Mouse (Mus musculus) heart, embryonic 14.5 days (tissue): ENCODE measurements around the gene Eps15l1. TPM values are rescaled to one million over a fixed set of nuclear protein-coding genes. Genes with fewer than 3 reads are reported as not detected.

Source experiments
- ATAC-seq: fragments of 200-750 bp; cut with Nextera tagmentation; 2 replicates; pipeline ENCODE4 v1.8.0; 2017; ENCODE audit warnings: low read depth, moderate TSS enrichment; ENCODE audit not compliant: insufficient number of reproducible peaks, insufficient read depth, low FRiP score
- H3K27ac ChIP-seq, 2 experiments: fragments of 200-500 bp in 1 of 2; fragments of 300-500 bp in 1 of 2; sonication (generic) in 1 of 2; replicated peaks in 1 of 2; 2 replicates each; pipeline ENCODE4 v1.5.1; 2012 to 2014; ENCODE audit warnings: low read depth in 2 of 2, low read length in 2 of 2, control low read depth in 1 of 2, mild to moderate bottlenecking in 1 of 2, mixed read lengths in 1 of 2; ENCODE audit not compliant: control insufficient read depth in 1 of 2, insufficient read depth in 1 of 2
- H3K27me3 ChIP-seq: fragments of 300-500 bp; sonication (generic); 2 replicates; pipeline ENCODE4 v1.6.1; 2014; ENCODE audit warnings: mild to moderate bottlenecking, low read length, control low read depth; ENCODE audit not compliant: control insufficient read depth, insufficient read depth
- H3K36me3 ChIP-seq: fragments of 300-500 bp; sonication (generic); 2 replicates; pipeline ENCODE4 v1.6.1; 2014; ENCODE audit warnings: mild to moderate bottlenecking, control low read depth, low read length, mixed read lengths; ENCODE audit not compliant: control insufficient read depth, insufficient read depth
- H3K4me1 ChIP-seq, 2 experiments: fragments of 200-500 bp in 1 of 2; fragments of 300-500 bp in 1 of 2; sonication (generic) in 1 of 2; 2 replicates each; pipeline ENCODE4 v1.6.1; 2012 to 2014; ENCODE audit warnings: low read length in 2 of 2, control low read depth in 1 of 2, mixed read lengths in 1 of 2; ENCODE audit not compliant: control insufficient read depth in 2 of 2, insufficient read depth in 2 of 2
- H3K4me2 ChIP-seq: fragments of 300-500 bp; sonication (generic); 2 replicates; pipeline ENCODE4 v1.6.1; 2014; ENCODE audit warnings: mild to moderate bottlenecking, low read length
- H3K4me3 ChIP-seq, 2 experiments: fragments of 200-500 bp in 1 of 2; fragments of 300-500 bp in 1 of 2; sonication (generic) in 1 of 2; 2 replicates each; pipeline ENCODE4 v1.5.1; 2012 to 2014; ENCODE audit warnings: low read length in 2 of 2, mild to moderate bottlenecking in 2 of 2, control low read depth in 1 of 2, low read depth in 1 of 2, moderate library complexity in 1 of 2; ENCODE audit not compliant: control insufficient read depth in 1 of 2, insufficient read depth in 1 of 2
- H3K9ac ChIP-seq: fragments of 300-500 bp; sonication (generic); 2 replicates; pipeline ENCODE4 v1.6.1; 2014; ENCODE audit warnings: mild to moderate bottlenecking, low read length
- H3K9me3 ChIP-seq: fragments of 300-500 bp; sonication (generic); 2 replicates; pipeline ENCODE4 v1.6.1; 2016; ENCODE audit warnings: low read length, control low read depth; ENCODE audit not compliant: control insufficient read depth
- WGBS: fragments of 180-500 bp; shearing (Covaris S2); extraction: QIAGEN DNeasy Blood & Tissue Kit; methylation state at CpG from one replicate; pipeline ENCODE4 v1.1.7; 2014; 5-methylcytosine and 5-hydroxymethylcytosine counted together
- polyA plus RNA-seq: library from polyadenylated mRNA; unstranded; fragments of >200 nt; fragmentation: Nextera tagmentation; extraction: Ambion mirVana; gene quantifications from 2 replicates; pipeline ENCODE4 v1.2.1, GENCODE M21; 2014

Gene Eps15l1
- polyA plus RNA-seq, 1 experiment from 2014 or later = 39.4 TPM

GRCm38 (mm10) chr8:72413839-72414238 is 7.4 kb downstream of the Eps15l1 start:
- peaks cover 33 to 77% of the 10 kb centered on the region in 2 experiments for H3K4me1 ChIP-seq
- no peak overlapping the region for H3K4me2 ChIP-seq
- no peaks in the 10 kb centered on the region for H3K27me3 ChIP-seq
- no peak overlapping the region for H3K9ac ChIP-seq
- no peak overlapping the region for H3K27ac ChIP-seq
- H3K4me3 ChIP-seq = no peak overlapping the region
- 58% methylated on average over 7 of the region's 7 CpGs for WGBS
- H3K36me3 ChIP-seq = peaks cover 26% of the 10 kb centered on the region; the same call in 1 of the 2 replicates
- 0 out of 2 replicates have a peak, but pooled peaks have one; percentile 36 for ATAC-seq
- H3K9me3 ChIP-seq = no peaks in the 10 kb centered on the region

GRCm38 (mm10) chr8:72409443-72409842 is 11.8 kb downstream of the Eps15l1 start:
- no peak for ATAC-seq
- Histone ChIP-seq H3K9me3 (no peaks in the 10 kb centered on the region), H3K4me3 (no peak overlapping the region), H3K36me3 (peaks cover 19% of the 10 kb centered on the region; the same call in 1 of the 2 replicates), H3K4me1 (peaks cover 4 to 39% of the 10 kb centered on the region in 2 experiments; a peak in 3 of 4 replicates), H3K4me2 (no peak overlapping the region), H3K27me3 (no peaks in the 10 kb centered on the region), H3K27ac (no peak overlapping the region), H3K9ac (no peak overlapping the region)
- WGBS = 69% methylated on average over 3 of the region's 3 CpGs

- WGBS = 86% methylated on average over 1 of the region's 1 CpGs
- Histone ChIP-seq H3K36me3 (peaks cover 6% of the 10 kb centered on the region; the same call in 1 of the 2 replicates), H3K27me3 (no peaks in the 10 kb centered on the region), H3K27ac (no peak overlapping the region), H3K4me1 (peaks cover 0 to 33% of the 10 kb centered on the region in 2 experiments; a peak in 3 of 4 replicates), H3K4me3 (no peak overlapping the region), H3K9me3 (no peaks in the 10 kb centered on the region), H3K9ac (no peak overlapping the region), H3K4me2 (no peak overlapping the region)
- ATAC-seq = no peak
Measured at GRCm38 (mm10) chr8:72407878-72408277, 13.4 kb downstream of the Eps15l1 start.

- H3K9me3 ChIP-seq = no peaks in the 10 kb centered on the region
- H3K4me1 ChIP-seq = peaks cover 3 to 21% of the 10 kb centered on the region in 2 experiments; a peak in 3 of 4 replicates
- peaks cover 20% of the 10 kb centered on the region for H3K36me3 ChIP-seq
- H3K27me3 ChIP-seq = no peaks in the 10 kb centered on the region
- 89% methylated on average over 3 of the region's 3 CpGs for WGBS
- H3K4me2 ChIP-seq = no peak overlapping the region
- H3K27ac ChIP-seq = no peak overlapping the region
- no peak overlapping the region for H3K4me3 ChIP-seq
- no peak for ATAC-seq
- no peak overlapping the region for H3K9ac ChIP-seq
Measured at GRCm38 (mm10) chr8:72402981-72403380, 18.3 kb downstream of the Eps15l1 start.

- no peaks in the 10 kb centered on the region for H3K9me3 ChIP-seq
- H3K27me3 ChIP-seq = no peaks in the 10 kb centered on the region
- H3K36me3 ChIP-seq = peaks cover 36% of the 10 kb centered on the region
- H3K4me1 ChIP-seq = peaks cover 3 to 17% of the 10 kb centered on the region in 2 experiments; a peak in 3 of 4 replicates
- H3K4me2 ChIP-seq = no peak overlapping the region
- no peak for ATAC-seq
- no peak overlapping the region for H3K9ac ChIP-seq
- 88% methylated on average over 1 of the region's 1 CpGs for whole genome bisulfite sequencing
- H3K27ac ChIP-seq = no peak overlapping the region
- H3K4me3 ChIP-seq = no peak overlapping the region
Measured at GRCm38 (mm10) chr8:72401381-72401780, 19.9 kb downstream of the Eps15l1 start.

GRCm38 (mm10) chr8:72385737-72386136 is 35.5 kb downstream of the Eps15l1 start:
- 94% methylated on average over 2 of the region's 2 CpGs for WGBS
- no peaks in the 10 kb centered on the region for H3K4me1 ChIP-seq
- H3K4me2 ChIP-seq = no peak overlapping the region
- peaks cover 99% of the 10 kb centered on the region for H3K36me3 ChIP-seq
- no peak overlapping the region for H3K4me3 ChIP-seq
- H3K27ac ChIP-seq = no peak overlapping the region
- no peaks in the 10 kb centered on the region for H3K27me3 ChIP-seq
- ATAC-seq = no peak
- H3K9me3 ChIP-seq = no peaks in the 10 kb centered on the region
- H3K9ac ChIP-seq = no peak overlapping the region

GRCm38 (mm10) chr8:72382395-72382794 is 38.9 kb downstream of the Eps15l1 start:
- Histone ChIP-seq H3K9ac (no peak overlapping the region), H3K9me3 (no peaks in the 10 kb centered on the region), H3K36me3 (peaks cover 100% of the 10 kb centered on the region), H3K27me3 (no peaks in the 10 kb centered on the region), H3K4me3 (no peak overlapping the region), H3K27ac (no peak overlapping the region), H3K4me1 (no peaks in the 10 kb centered on the region), H3K4me2 (no peak overlapping the region)
- no peak for ATAC-seq
- WGBS = 56% methylated on average over 5 of the region's 5 CpGs

GRCm38 (mm10) chr8:72380656-72381055 is 40.6 kb downstream of the Eps15l1 start:
- H3K9ac ChIP-seq = no peak overlapping the region
- H3K27me3 ChIP-seq = no peaks in the 10 kb centered on the region
- no peak overlapping the region for H3K4me2 ChIP-seq
- no peak overlapping the region for H3K27ac ChIP-seq
- no peaks in the 10 kb centered on the region for H3K9me3 ChIP-seq
- ATAC-seq = no peak
- peaks cover 98% of the 10 kb centered on the region for H3K36me3 ChIP-seq
- 77% methylated on average over 8 of the region's 8 CpGs for WGBS
- no peaks in the 10 kb centered on the region for H3K4me1 ChIP-seq
- H3K4me3 ChIP-seq = no peak overlapping the region
